Mouse (Mus musculus) lung, adult 2 months (tissue): ENCODE measurements around the gene Olfr520.

ENCODE experiments used
- CTCF ChIP-seq: fragments of 200-500 bp; IDR thresholded peaks from 2 replicates; pipeline ENCODE4 v1.5.1; 2011; ENCODE audit warnings: mild to moderate bottlenecking, low read length, control low read depth; ENCODE audit not compliant: insufficient read depth
- POLR2A ChIP-seq: fragments of 200-500 bp; IDR thresholded peaks from 2 replicates; pipeline ENCODE4 v1.6.1; 2011; ENCODE audit warnings: low read depth, mild to moderate bottlenecking, control low read depth, low read length, borderline replicate concordance; ENCODE audit errors: extremely low read depth

- TF ChIP-seq CTCF (no peak), POLR2A (no peak)
Measured at GRCm38 (mm10) chr7:99693387-99693786, 36.7 kb upstream of the Olfr520 start.
